Mouse (Mus musculus): ENCODE results near the gene Plekhm3. TPM values are rescaled to one million over a fixed set of nuclear protein-coding genes. Genes with fewer than 3 reads are reported as not detected.
A peak's percentile ranks its signal among the peaks of the same experiment; 100 is the strongest.

The Plekhm3 gene
- total RNA-seq, 2 experiments from 2014 or later = 29.5 to 30.0 TPM

- intact Hi-C loops (cut with DNase I) = no loop called here
- DNase-seq (ENCODE audit: low spot score in 2 of 2) = no peak
These were observed 23.7 kb downstream of the Plekhm3 start for GRCm38 (mm10) chr1:64932921-64933320.

- intact Hi-C loops (cut with DNase I) = no loop called here
- DNase-seq (ENCODE audit: low spot score in 2 of 2) = no peak
These were observed 26.5 kb downstream of the Plekhm3 start for GRCm38 (mm10) chr1:64930124-64930523.

GRCm38 (mm10) chr1:64929673-64930072 is 27.0 kb downstream of the Plekhm3 start:
- intact Hi-C loops (cut with DNase I) = no loop called here
- no peak for DNase-seq (ENCODE audit: low spot score in 2 of 2)

GRCm38 (mm10) chr1:64928542-64928941 is 28.1 kb downstream of the Plekhm3 start:
- DNase-seq (ENCODE audit: low spot score in 2 of 2) = no peak
- intact Hi-C loops (cut with DNase I) = no loop called here

GRCm38 (mm10) chr1:64927437-64928274 is 29.0 kb downstream of the Plekhm3 start:
- intact Hi-C loops (cut with DNase I) = no loop called here

GRCm38 (mm10) chr1:64925594-64925993 is 31.0 kb downstream of the Plekhm3 start:
- no peak for DNase-seq (ENCODE audit: low spot score in 2 of 2)
- intact Hi-C loops (cut with DNase I) = no loop called here

More at GRCm38 (mm10) chr1:64927437-64928274, 29.0 kb downstream of the Plekhm3 start:
- no peak for DNase-seq (ENCODE audit: low spot score in 2 of 2)

GRCm38 (mm10) chr1:64924283-64924682 is 32.3 kb downstream of the Plekhm3 start:
- intact Hi-C loops (cut with DNase I) = no loop called here

GRCm38 (mm10) chr1:64918810-64919528 is 37.7 kb downstream of the Plekhm3 start:
- peak; percentile 34 to 58 for DNase-seq (ENCODE audit: low spot score in 2 of 2)
- intact Hi-C loops (cut with DNase I) = loop anchor here (2.0 to 10.0 kb wide), 3 partner anchors 182 to 304 kb away; partner anchors contain the start of genes Fzd5 and Mettl21a

More at GRCm38 (mm10) chr1:64924283-64924682, 32.3 kb downstream of the Plekhm3 start:
- no peak for DNase-seq (ENCODE audit: low spot score in 2 of 2)

GRCm38 (mm10) chr1:64917966-64918365 is 38.7 kb downstream of the Plekhm3 start:
- intact Hi-C loops (cut with DNase I) = loop anchor here (2.0 to 10.0 kb wide), 3 partner anchors 181 to 303 kb away; partner anchors contain the start of genes Fzd5 and Mettl21a

GRCm38 (mm10) chr1:64916884-64917507 is 39.6 kb downstream of the Plekhm3 start:
- intact Hi-C loops (cut with DNase I) = loop anchor here (5.0 to 10.0 kb wide), 2 partner anchors 200 to 302 kb away; partner anchors contain the start of gene Mettl21a
- no peak for DNase-seq (ENCODE audit: low spot score in 2 of 2)

More at GRCm38 (mm10) chr1:64917966-64918365, 38.7 kb downstream of the Plekhm3 start:
- no peak for DNase-seq (ENCODE audit: low spot score in 2 of 2)

- intact Hi-C loops (cut with DNase I) = loop anchor here (10.0 kb wide), 1 partner anchor 300 kb away; the partner anchor contains the start of gene Mettl21a
- DNase-seq (ENCODE audit: low spot score in 2 of 2) = no peak
These were observed 42.3 kb downstream of the Plekhm3 start for GRCm38 (mm10) chr1:64914356-64914755.

- intact Hi-C loops (cut with DNase I) = no loop called here
- no peak for DNase-seq (ENCODE audit: low spot score in 2 of 2)
These were observed 48.9 kb downstream of the Plekhm3 start for GRCm38 (mm10) chr1:64907740-64908139.

- no peak for DNase-seq (ENCODE audit: low spot score in 2 of 2)
- intact Hi-C loops (cut with DNase I) = no loop called here
These were observed 50.4 kb downstream of the Plekhm3 start for GRCm38 (mm10) chr1:64906226-64906625.

GRCm38 (mm10) chr1:64903415-64903814 is 53.2 kb downstream of the Plekhm3 start:
- no peak for DNase-seq (ENCODE audit: low spot score in 2 of 2)
- intact Hi-C loops (cut with DNase I) = no loop called here

GRCm38 (mm10) chr1:64902804-64903203 is 53.8 kb downstream of the Plekhm3 start:
- intact Hi-C loops (cut with DNase I) = no loop called here
- no peak for DNase-seq (ENCODE audit: low spot score in 2 of 2)

- no peak for DNase-seq (ENCODE audit: low spot score in 2 of 2)
- intact Hi-C loops (cut with DNase I) = no loop called here
These were observed 56.9 kb downstream of the Plekhm3 start for GRCm38 (mm10) chr1:64899763-64900162.

GRCm38 (mm10) chr1:64897485-64897884 is 59.1 kb downstream of the Plekhm3 start:
- DNase-seq (ENCODE audit: low spot score in 2 of 2) = no peak
- intact Hi-C loops (cut with DNase I) = no loop called here

- DNase-seq (ENCODE audit: low spot score in 2 of 2) = no peak
- intact Hi-C loops (cut with DNase I) = no loop called here
These were observed 62.8 kb downstream of the Plekhm3 start for GRCm38 (mm10) chr1:64893806-64894205.

GRCm38 (mm10) chr1:64891332-64891731 is 65.3 kb downstream of the Plekhm3 start:
- intact Hi-C loops (cut with DNase I) = no loop called here
- no peak for DNase-seq (ENCODE audit: low spot score in 2 of 2)

All from left cerebral cortex, postnatal 14 days (tissue).